Mouse (Mus musculus) heart, embryonic 16.5 days (tissue): ENCODE data around the gene Pacsin2. TPM values are rescaled to one million over a fixed set of nuclear protein-coding genes. Genes with fewer than 3 reads are reported as not detected.
"Not testable (repeated sequence)": the region's sequence is repeated elsewhere in the genome, so short reads cannot be mapped to it uniquely, and the experiment has no call there.

ENCODE experiments used
- ATAC-seq: fragments of 200-750 bp; cut with Nextera tagmentation; replicated peaks from 2 replicates; pipeline ENCODE4 v1.8.0; 2017; ENCODE audit warnings: moderate number of reproducible peaks; ENCODE audit not compliant: insufficient read depth, low FRiP score; ENCODE audit errors: extremely low read depth
- H3K27ac ChIP-seq: fragments of 300-500 bp; sonication (generic); 2 replicates; pipeline ENCODE4 v1.5.1; 2014; ENCODE audit warnings: mild to moderate bottlenecking, low read length, control low read depth, moderate library complexity
- H3K27me3 ChIP-seq: fragments of 300-500 bp; sonication (generic); 2 replicates; pipeline ENCODE4 v1.6.1; 2014; ENCODE audit warnings: low read length, mixed read lengths; ENCODE audit not compliant: control insufficient read depth, insufficient read depth
- H3K36me3 ChIP-seq: fragments of 300-500 bp; sonication (generic); 2 replicates; pipeline ENCODE4 v1.6.1; 2014; ENCODE audit not compliant: control insufficient read depth, insufficient read depth
- H3K4me1 ChIP-seq: fragments of 300-500 bp; sonication (generic); 2 replicates; pipeline ENCODE4 v1.6.1; 2014; ENCODE audit warnings: low read length, mixed read lengths; ENCODE audit not compliant: control insufficient read depth, insufficient read depth
- H3K4me2 ChIP-seq: fragments of 300-500 bp; sonication (generic); 2 replicates; pipeline ENCODE4 v1.6.1; 2014; ENCODE audit warnings: low read depth, mild to moderate bottlenecking, control low read depth, low read length
- H3K4me3 ChIP-seq: fragments of 300-500 bp; sonication (generic); 2 replicates; pipeline ENCODE4 v1.5.1; 2014; ENCODE audit warnings: mild to moderate bottlenecking, control low read depth, low read length
- H3K9ac ChIP-seq: fragments of 300-500 bp; sonication (generic); 2 replicates; pipeline ENCODE4 v1.6.1; 2014; ENCODE audit warnings: low read length, control low read depth
- H3K9me3 ChIP-seq: fragments of 300-500 bp; sonication (generic); replicated peaks from 2 replicates; pipeline ENCODE4 v1.6.1; 2016; ENCODE audit warnings: low read length; ENCODE audit not compliant: control insufficient read depth
- WGBS: fragments of 180-500 bp; shearing (Covaris S2); extraction: QIAGEN DNeasy Blood & Tissue Kit; methylation state at CpG from one replicate; pipeline ENCODE4 v1.1.7; 2014; 5-methylcytosine and 5-hydroxymethylcytosine counted together
- polyA plus RNA-seq: library from polyadenylated mRNA; unstranded; fragments of >200 nt; fragmentation: Nextera tagmentation; extraction: Ambion mirVana; gene quantifications from 2 replicates; pipeline ENCODE4 v1.2.1, GENCODE M21; 2015

Pacsin2 gene
- polyA plus RNA-seq, 1 experiment from 2014 or later, result 73.3 TPM

DNA sequence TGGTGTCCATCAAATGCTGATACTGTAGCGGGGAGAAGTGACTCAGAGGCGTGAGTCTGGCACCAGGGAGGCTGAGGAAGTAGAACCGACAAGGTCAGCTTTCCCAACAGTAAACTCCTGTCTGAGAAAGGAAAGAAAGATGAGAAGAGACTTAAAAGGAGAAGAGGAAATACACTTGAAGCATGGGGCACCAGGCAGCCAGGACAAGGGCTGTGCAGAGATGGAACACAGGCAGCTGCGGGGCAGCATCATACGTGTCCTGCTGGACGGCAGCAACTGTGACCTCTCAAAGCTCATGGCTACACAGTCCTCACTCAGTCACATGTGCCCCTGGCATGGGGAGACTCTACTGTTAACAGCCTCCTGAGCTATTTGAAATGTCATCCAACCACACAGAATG is 54.1 kb downstream of the Pacsin2 start:
- Histone ChIP-seq H3K9ac (no peak overlapping the region), H3K4me2 (peak overlapping the region; percentile 5; the same call in 1 of the 2 replicates), H3K27me3 (no peaks in the 10 kb centered on the region), H3K9me3 (no peaks in the 10 kb centered on the region; the same call in 1 of the 2 replicates), H3K36me3 (no peaks in the 10 kb centered on the region), H3K27ac (peak overlapping the region; percentile 66), H3K4me3 (no peak overlapping the region), H3K4me1 (peaks cover 40% of the 10 kb centered on the region)
- 18% methylated on average over 6 of the region's 6 CpGs for WGBS
- ATAC-seq, result peak; percentile 52; the same call in 1 of the 2 replicates

DNA sequence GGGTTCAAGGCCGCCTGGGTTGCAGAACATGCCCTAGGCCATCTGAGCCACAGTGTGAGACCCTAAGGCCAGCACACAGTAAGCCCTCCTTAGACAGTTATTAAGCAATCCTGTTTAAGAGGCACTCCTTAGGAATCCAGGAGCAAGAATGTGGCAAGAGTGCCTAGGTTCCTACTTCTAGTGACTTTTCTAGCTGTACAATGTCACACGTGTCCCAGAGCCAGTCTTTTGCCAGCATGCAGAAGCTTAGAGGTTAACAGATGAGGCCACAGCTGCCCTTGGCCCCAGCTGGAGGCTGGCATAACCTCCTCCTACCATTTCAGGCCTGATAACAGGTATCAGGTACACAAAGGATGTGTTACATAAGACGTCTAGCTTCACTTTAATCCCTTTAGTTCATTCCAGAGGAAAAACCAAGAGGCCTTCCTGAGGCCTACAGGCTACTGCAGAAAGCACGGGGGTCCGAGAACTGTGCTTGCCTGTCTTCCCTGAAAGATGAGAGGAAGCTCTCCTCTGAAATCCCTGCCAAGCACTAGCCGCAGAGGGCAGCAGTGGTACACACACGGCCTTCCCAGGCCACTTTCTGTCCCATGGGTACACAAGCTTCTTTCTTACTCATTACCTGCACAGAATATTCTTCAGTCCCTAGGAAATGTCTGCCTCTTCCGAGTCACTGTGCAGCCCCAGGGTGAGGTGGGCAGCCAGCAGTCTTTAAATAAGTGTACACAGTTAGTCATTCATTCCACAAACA is 55.5 kb downstream of the Pacsin2 start:
- Histone ChIP-seq H3K9ac (peak overlapping the region; percentile 25; the same call in 1 of the 2 replicates), H3K4me3 (no peak overlapping the region), H3K27ac (no peak overlapping the region), H3K4me1 (peaks cover 40% of the 10 kb centered on the region), H3K27me3 (no peaks in the 10 kb centered on the region), H3K4me2 (no peak overlapping the region), H3K9me3 (no peaks in the 10 kb centered on the region; the same call in 1 of the 2 replicates), H3K36me3 (no peaks in the 10 kb centered on the region)
- 61% methylated on average over 8 of the region's 8 CpGs for WGBS
- ATAC-seq, result no peak

DNA sequence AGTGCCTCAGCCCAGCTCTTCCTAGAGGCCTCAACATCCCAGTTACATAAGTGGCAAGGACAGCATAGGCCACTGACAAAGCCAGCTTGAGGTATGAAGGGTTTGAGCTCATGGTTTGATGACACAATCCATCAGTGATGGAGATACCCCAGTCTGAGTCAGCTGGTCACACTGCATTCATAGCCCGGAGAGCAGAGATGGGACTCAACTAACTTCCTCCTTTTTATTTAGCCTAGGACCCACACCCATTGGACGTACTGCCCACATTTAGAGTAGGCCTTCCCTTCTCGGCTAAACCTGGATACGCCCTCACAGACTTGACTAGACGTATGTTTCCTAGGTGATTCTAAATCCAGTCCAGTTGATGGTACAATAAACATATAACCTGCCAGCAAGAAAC is 56.2 kb downstream of the Pacsin2 start:
- H3K4me3 ChIP-seq, result no peak overlapping the region

DNA sequence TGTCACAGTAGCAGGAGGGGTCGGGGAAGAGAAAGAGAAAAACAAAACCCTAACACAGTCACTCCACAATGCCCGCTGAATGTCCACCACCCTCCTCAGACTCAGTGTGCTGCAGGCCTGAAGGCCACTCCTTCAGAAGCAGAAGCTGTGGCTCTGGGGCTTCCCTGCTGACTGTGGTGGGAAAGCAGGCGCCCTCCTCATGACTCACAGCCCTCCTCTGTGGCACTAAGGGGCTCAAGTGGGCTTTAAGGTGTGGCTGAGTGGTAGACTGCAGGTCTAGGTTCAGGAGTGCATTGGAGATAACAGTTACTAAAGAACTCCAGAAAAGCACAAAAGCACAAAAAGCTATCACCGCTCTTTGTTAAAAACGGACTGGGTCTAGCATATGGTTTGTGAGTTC is 56.9 kb downstream of the Pacsin2 start:
- Histone ChIP-seq H3K36me3 (no peaks in the 10 kb centered on the region), H3K9me3 (no peaks in the 10 kb centered on the region; the same call in 1 of the 2 replicates), H3K27ac (no peak overlapping the region), H3K27me3 (no peaks in the 10 kb centered on the region), H3K9ac (no peak overlapping the region), H3K4me2 (no peak overlapping the region), H3K4me1 (peaks cover 43% of the 10 kb centered on the region), H3K4me3 (no peak overlapping the region)
- 69% methylated on average over 5 of the region's 5 CpGs for WGBS
- no peak for ATAC-seq

More for the DNA sequence above, 56.2 kb downstream of the Pacsin2 start:
- peaks cover 43% of the 10 kb centered on the region for H3K4me1 ChIP-seq
- no peaks in the 10 kb centered on the region; the same call in 1 of the 2 replicates for H3K9me3 ChIP-seq
- WGBS, result 76% methylated on average over 5 of the region's 5 CpGs
- H3K9ac ChIP-seq, result no peak overlapping the region
- H3K27me3 ChIP-seq, result no peaks in the 10 kb centered on the region
- no peaks in the 10 kb centered on the region for H3K36me3 ChIP-seq
- no peak overlapping the region for H3K27ac ChIP-seq
- no peak overlapping the region for H3K4me2 ChIP-seq
- ATAC-seq, result no peak

DNA sequence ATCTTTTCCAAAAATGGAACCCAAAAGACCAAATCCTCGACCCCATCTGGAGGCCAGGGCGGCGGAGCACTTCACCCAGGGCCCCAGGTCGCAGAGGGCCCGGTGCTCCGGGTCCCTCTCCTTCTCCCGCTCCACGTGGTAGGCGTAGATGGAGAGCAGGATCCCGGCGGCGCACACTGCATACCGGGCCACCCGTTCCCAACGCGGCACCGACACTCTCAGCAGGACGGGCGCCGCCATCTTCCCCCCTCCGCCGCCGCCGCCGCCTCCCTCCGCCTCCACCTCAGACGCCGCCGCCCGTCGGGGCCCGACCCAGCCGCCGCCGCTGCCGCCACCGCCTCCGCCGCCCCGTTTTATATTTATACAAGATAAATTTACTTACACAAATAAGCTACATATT is 58.5 kb downstream of the Pacsin2 start:
- not testable (repeated sequence) for H3K27me3 ChIP-seq, H3K4me2 ChIP-seq, H3K9me3 ChIP-seq, H3K4me3 ChIP-seq, ATAC-seq, H3K27ac ChIP-seq, H3K36me3 ChIP-seq, H3K9ac ChIP-seq
- WGBS, result 90% methylated on average over 20 of the region's 40 CpGs
- H3K4me1 ChIP-seq, result peaks cover 44% of the 10 kb centered on the region

DNA sequence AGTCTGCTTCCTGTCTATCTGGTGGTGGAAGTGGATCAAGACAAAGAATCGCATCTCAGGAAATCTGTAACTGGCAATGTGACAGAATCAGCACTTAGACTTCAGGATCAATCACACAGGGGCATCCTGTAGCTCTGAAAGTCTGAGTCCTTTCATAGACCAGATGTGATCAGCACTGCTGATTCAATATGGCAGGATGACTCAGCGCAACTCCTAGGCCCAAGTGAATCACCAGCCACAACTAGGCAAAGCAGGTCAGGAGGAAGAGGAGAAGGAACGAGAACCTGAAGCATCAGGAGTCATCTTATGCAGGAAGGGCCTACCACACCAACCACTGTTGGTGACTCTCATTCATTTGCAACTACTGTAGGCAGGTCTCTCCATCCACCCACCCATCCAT is 60.4 kb downstream of the Pacsin2 start:
- WGBS, result 80% methylated on average over 3 of the region's 3 CpGs

DNA sequence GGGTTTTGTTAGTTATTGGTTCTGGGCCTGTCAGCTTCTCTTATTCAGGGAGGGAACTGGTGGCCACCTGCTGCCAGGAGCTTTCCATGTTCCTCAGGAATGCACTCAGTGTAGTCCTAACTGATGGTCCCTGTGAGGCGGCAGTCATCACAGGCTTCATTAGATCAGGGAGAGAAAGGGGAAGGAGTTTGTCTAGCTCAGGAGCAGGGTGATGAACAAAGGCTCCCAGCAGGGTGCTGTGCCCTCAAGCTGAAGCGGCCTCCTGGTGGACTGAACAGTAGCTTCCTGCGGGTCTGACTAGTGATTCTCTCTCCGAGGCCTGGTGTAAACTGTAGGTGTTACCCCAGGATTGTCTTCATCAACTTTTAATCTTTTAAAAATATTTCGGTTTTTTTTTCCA is 61.4 kb downstream of the Pacsin2 start:
- Histone ChIP-seq H3K27ac (no peak overlapping the region), H3K9ac (no peak overlapping the region), H3K9me3 (no peaks in the 10 kb centered on the region; the same call in 1 of the 2 replicates), H3K4me3 (no peak overlapping the region), H3K36me3 (no peaks in the 10 kb centered on the region), H3K4me2 (no peak overlapping the region), H3K27me3 (no peaks in the 10 kb centered on the region), H3K4me1 (peaks cover 21% of the 10 kb centered on the region)
- 79% methylated on average over 5 of the region's 5 CpGs for WGBS
- no peak for ATAC-seq

More for the DNA sequence above, 60.4 kb downstream of the Pacsin2 start:
- H3K27me3 ChIP-seq, result no peaks in the 10 kb centered on the region
- no peaks in the 10 kb centered on the region; the same call in 1 of the 2 replicates for H3K9me3 ChIP-seq
- H3K4me1 ChIP-seq, result peaks cover 26% of the 10 kb centered on the region
- H3K9ac ChIP-seq, result no peak overlapping the region
- no peak for ATAC-seq
- H3K4me2 ChIP-seq, result no peak overlapping the region
- no peaks in the 10 kb centered on the region for H3K36me3 ChIP-seq
- H3K27ac ChIP-seq, result no peak overlapping the region
- H3K4me3 ChIP-seq, result no peak overlapping the region

DNA sequence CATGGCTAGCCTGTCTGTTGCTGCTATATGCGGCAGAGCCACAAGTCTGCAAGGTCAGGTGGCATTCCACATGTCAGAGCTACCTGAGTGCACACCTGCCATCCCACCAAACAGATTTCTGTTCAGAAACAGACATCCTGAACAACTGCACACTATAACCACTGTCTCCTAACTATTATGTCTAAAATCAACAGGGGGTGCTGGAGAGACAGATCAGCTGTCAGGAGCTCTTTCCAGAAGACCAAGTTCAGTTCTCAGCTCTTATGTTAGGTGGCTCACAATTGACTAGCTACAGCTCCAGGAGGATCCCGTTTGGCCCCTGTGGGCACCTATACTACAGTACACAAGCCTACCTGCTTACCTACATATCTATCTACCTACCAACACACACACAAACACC is 71.7 kb downstream of the Pacsin2 start:
- no peak overlapping the region for H3K27ac ChIP-seq
- no peak overlapping the region for H3K4me3 ChIP-seq
- H3K9ac ChIP-seq, result no peak overlapping the region
- no peak for ATAC-seq
- peaks cover 13% of the 10 kb centered on the region for H3K36me3 ChIP-seq
- H3K9me3 ChIP-seq, result no peaks in the 10 kb centered on the region
- H3K4me2 ChIP-seq, result no peak overlapping the region
- no peaks in the 10 kb centered on the region for H3K27me3 ChIP-seq
- H3K4me1 ChIP-seq, result no peaks in the 10 kb centered on the region
- 82% methylated on average over 2 of the region's 2 CpGs for WGBS

DNA sequence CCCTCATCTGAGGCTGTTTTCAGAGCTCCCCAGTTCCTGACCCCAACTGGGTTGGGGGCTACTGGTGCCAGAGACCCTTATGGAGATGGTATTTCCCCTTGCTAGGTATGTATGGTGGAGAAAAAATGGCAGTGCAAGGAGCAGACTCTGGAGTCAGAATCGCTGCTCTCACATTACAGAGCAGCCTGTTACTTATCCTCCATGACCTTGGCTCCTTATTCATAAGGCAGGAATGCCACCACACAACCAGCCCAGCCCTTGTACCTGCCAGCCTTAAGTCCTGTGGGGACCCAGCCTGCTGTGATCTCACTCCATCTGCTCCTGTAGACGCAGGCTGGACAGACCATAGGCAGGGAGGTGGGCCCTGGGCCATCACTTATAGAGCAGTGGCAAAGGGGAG is 76.5 kb downstream of the Pacsin2 start:
- Histone ChIP-seq H3K27ac (no peak overlapping the region), H3K9ac (no peak overlapping the region), H3K4me3 (no peak overlapping the region), H3K36me3 (peaks cover 36% of the 10 kb centered on the region), H3K9me3 (no peaks in the 10 kb centered on the region), H3K4me2 (no peak overlapping the region), H3K27me3 (no peaks in the 10 kb centered on the region), H3K4me1 (peaks cover 2% of the 10 kb centered on the region; the same call in 1 of the 2 replicates)
- WGBS, result 63% methylated on average over 2 of the region's 2 CpGs
- ATAC-seq, result no peak
